ENCODE assay signal across 9 mouse cellular contexts in genomic region chr13:73468834-73469233, GRCm38 (mm10). TPM values are rescaled to one million over a fixed set of nuclear protein-coding genes. Genes with fewer than 3 reads are reported as not detected.
DNase-seq lines count a peak whose midpoint lies in the region; ATAC-seq and TF ChIP-seq lines count a peak whose summit lies in the region.
"Had no signal": no experiment of that assay in that cellular context is flagged by ENCODE, and none has a peak within 500 bp of the region (broad histone marks: within the 10 kb centered on the region; RNA-seq: fewer than 3 reads in every experiment).

No protein-coding gene starts in this region.

- no peak for TF ChIP-seq POLR2A in spleen, adult 2 months (IDR thresholded peaks at IDR 0.05; ENCODE audit: low read depth, low read length)
- no peak for TF ChIP-seq POLR2A in limb, embryonic 14.5 days (IDR thresholded peaks at IDR 0.05; ENCODE audit: borderline replicate concordance, extremely low read depth, insufficient read depth, insufficient read length)

- intact Hi-C loops in gastrocnemius, adult 2 months (cut with DNase I), result no loop called here

- H3K36me3 ChIP-seq in spleen, adult 2 months (ENCODE audit: control insufficient read depth, insufficient read depth, low read length), result no peaks in the 10 kb centered on the region
- no peaks in the 10 kb centered on the region for H3K36me3 ChIP-seq in limb, embryonic 14.5 days (ENCODE audit: control insufficient read depth, insufficient read depth, low read length)
- no peaks in the 10 kb centered on the region for H3K36me3 ChIP-seq in stomach, embryonic 15.5 days

- no peak for DNase-seq in gastrocnemius, adult 2 months
- DNase-seq in gastrocnemius, adult 18-20 months (ENCODE audit: low spot score), result no peak
- no peak for DNase-seq in spleen, adult 2 months (ENCODE audit: low read depth in 1 of 2, low spot score in 2 of 2)
- DNase-seq in spleen, adult 18-20 months, result no peak
- no peak for DNase-seq in limb, embryonic 14.5 days (ENCODE audit: low spot score)
- DNase-seq in gastrocnemius, postnatal 25 days, result no peak
- DNase-seq in right cerebral cortex, postnatal 25 days, result no peak
- DNase-seq: kidney, postnatal 10 days had no signal

- H3K27ac ChIP-seq in gastrocnemius, adult 2 months, result no peak overlapping the region
- peak overlapping the region; percentile 52 for H3K27ac ChIP-seq in spleen, adult 2 months (ENCODE audit: insufficient read depth, low read length)
- H3K27ac ChIP-seq in limb, embryonic 14.5 days (replicated peaks; ENCODE audit: low read depth, low read length), result no peak overlapping the region
- H3K27ac ChIP-seq in stomach, embryonic 15.5 days, result no peak overlapping the region

- no peaks in the 10 kb centered on the region for H3K27me3 ChIP-seq in spleen, adult 2 months (ENCODE audit: control insufficient read depth, insufficient read depth, low read length)
- no peaks in the 10 kb centered on the region for H3K27me3 ChIP-seq in limb, embryonic 14.5 days (ENCODE audit: control insufficient read depth, insufficient read depth, low read length)
- no peaks in the 10 kb centered on the region for H3K27me3 ChIP-seq in stomach, embryonic 15.5 days (replicated peaks)

- H3K4me3 ChIP-seq in gastrocnemius, adult 2 months, result peak overlapping the region; percentile 84; the same call in 1 of the 2 replicates
- H3K4me3 ChIP-seq in spleen, adult 2 months (ENCODE audit: extremely low read depth, insufficient read depth, insufficient read length), result peak overlapping the region; percentile 36
- H3K4me3 ChIP-seq in limb, embryonic 14.5 days (replicated peaks; ENCODE audit: low read length), result peak overlapping the region; percentile 96; the same call in 1 of the 2 replicates
- H3K4me3 ChIP-seq in stomach, embryonic 15.5 days (replicated peaks), result peak overlapping the region; percentile 86; the same call in 1 of the 2 replicates

- peak overlapping the region; percentile 73 for H3K4me2 ChIP-seq in limb, embryonic 14.5 days (replicated peaks; ENCODE audit: low read depth, low read length, severe bottlenecking)
- H3K4me2 ChIP-seq in stomach, embryonic 15.5 days, result peak overlapping the region; percentile 77

- H3K4me1 ChIP-seq in spleen, adult 2 months (ENCODE audit: control insufficient read depth, insufficient read depth, insufficient read length), result peaks cover 27% of the 10 kb centered on the region; the same call in 1 of the 2 replicates
- peaks cover 21% of the 10 kb centered on the region for H3K4me1 ChIP-seq in limb, embryonic 14.5 days (ENCODE audit: control insufficient read depth, insufficient read depth, low read length)
- peaks cover 21% of the 10 kb centered on the region; the same call in 1 of the 2 replicates for H3K4me1 ChIP-seq in stomach, embryonic 15.5 days

- no peaks in the 10 kb centered on the region for H3K9me3 ChIP-seq in limb, embryonic 14.5 days (ENCODE audit: control insufficient read depth, low read length)
- no peaks in the 10 kb centered on the region for H3K9me3 ChIP-seq in stomach, embryonic 15.5 days

- no peak for TF ChIP-seq CTCF in gastrocnemius, adult 2 months (IDR thresholded peaks at IDR 0.05)
- no peak for TF ChIP-seq CTCF in spleen, adult 2 months (IDR thresholded peaks at IDR 0.05; ENCODE audit: extremely low read depth, insufficient read depth, insufficient read length, insufficient replicate concordance)

- 70% methylated on average over 3 of the region's 3 CpGs for WGBS in spleen, adult 2 months
- 73% methylated on average over 3 of the region's 3 CpGs for WGBS in limb, embryonic 14.5 days
- 59% methylated on average over 3 of the region's 3 CpGs for whole genome bisulfite sequencing in stomach, embryonic 15.5 days

- peak overlapping the region; percentile 92; the same call in 1 of the 2 replicates for H3K9ac ChIP-seq in limb, embryonic 14.5 days (ENCODE audit: low read depth, low read length, severe bottlenecking)
- H3K9ac ChIP-seq in stomach, embryonic 15.5 days, result no peak overlapping the region

- no peak for ATAC-seq in limb, embryonic 14.5 days (ENCODE audit: low FRiP score, low read depth)
- no peak for ATAC-seq in stomach, embryonic 15.5 days (ENCODE audit: insufficient read depth, low FRiP score, low read depth)

RNA-seq across cellular contexts. Expression of gene Lpcat1, which starts 1.8 kb away (rescaled TPM):
- 1 to 10 TPM; 3.5 to 3.6 TPM for total RNA-seq in gastrocnemius, adult 2 months (2021)
- total RNA-seq in gastrocnemius, adult 18-20 months (2021), result 1 to 10 TPM; 2.3 to 2.4 TPM
- 64.9 and 81.3 TPM in 2 replicates for polyA plus RNA-seq in spleen, adult 2 months (2012; rRNA removed)
- 51.7 and 69.6 TPM in 2 replicates for polyA plus RNA-seq in limb, embryonic 14.5 days (2012; rRNA removed)
- polyA plus RNA-seq in limb, embryonic 14.5 days (2014; fragmentation: Nextera tagmentation; extraction: Ambion mirVana), result 43.2 and 46.8 TPM in 2 replicates
- polyA plus RNA-seq in stomach, embryonic 15.5 days (2015; fragmentation: Nextera tagmentation; extraction: Ambion mirVana), result 26.8 and 33.6 TPM in 2 replicates
- 1 to 10 TPM; 2.8 to 3.5 TPM for total RNA-seq in gastrocnemius, postnatal 25 days (2021)

Comparison
In these comparisons a context has a peak if more than half of its experiments do, and no peak if none do; other contexts are left out.
1. H3K4me3 ChIP-seq: peak in every context shown above with its lines; median percentile 96 in limb, embryonic 14.5 days; 86 in stomach, embryonic 15.5 days; 84 in gastrocnemius, adult 2 months; 36 in spleen, adult 2 months.